Mouse (Mus musculus): Measurements from ENCODE around the gene Foxr1. TPM values are rescaled to one million over a fixed set of nuclear protein-coding genes. Genes with fewer than 3 reads are reported as not detected.
"Not testable (repeated sequence)": the region's sequence is repeated elsewhere in the genome, so short reads cannot be mapped to it uniquely, and the experiment has no call there.

Gene Foxr1
- polyA plus RNA-seq, 1 experiment from 2014 or later = not detected

DNA sequence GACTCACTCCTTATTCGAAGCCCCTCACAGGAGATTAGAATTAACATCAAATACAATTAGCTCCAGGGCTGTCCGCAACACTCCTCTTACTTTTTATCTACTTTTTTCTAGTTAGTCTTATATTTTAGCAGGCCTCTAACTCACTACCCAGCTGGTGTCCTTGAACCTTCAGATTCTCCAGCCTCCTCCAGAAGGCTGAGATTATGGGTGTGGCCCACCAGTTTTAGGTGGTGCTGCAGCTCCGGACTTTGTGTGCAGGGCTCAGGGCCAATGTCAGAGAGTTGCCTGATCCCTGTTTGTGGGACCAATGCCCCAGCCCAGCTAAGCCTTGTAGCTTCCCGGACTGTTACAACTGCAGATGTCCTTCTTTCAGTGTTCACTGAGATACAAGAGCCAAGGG lies 17.4 kb downstream of the Foxr1 start:
- no peaks in the 10 kb centered on the region for H3K36me3 ChIP-seq
- H3K27ac ChIP-seq = no peak overlapping the region
- no peak overlapping the region for H3K4me3 ChIP-seq
- no peaks in the 10 kb centered on the region for H3K27me3 ChIP-seq
- peaks cover 1% of the 10 kb centered on the region; the same call in 1 of the 2 replicates for H3K4me1 ChIP-seq
- no peaks in the 10 kb centered on the region for H3K9me3 ChIP-seq
- no peak overlapping the region for H3K9ac ChIP-seq
- H3K4me2 ChIP-seq = no peak overlapping the region
- 83% methylated on average over 4 of the region's 4 CpGs for WGBS
- ATAC-seq (ENCODE audit: insufficient number of reproducible peaks, low FRiP score, low TSS enrichment, low read depth) = no peak

DNA sequence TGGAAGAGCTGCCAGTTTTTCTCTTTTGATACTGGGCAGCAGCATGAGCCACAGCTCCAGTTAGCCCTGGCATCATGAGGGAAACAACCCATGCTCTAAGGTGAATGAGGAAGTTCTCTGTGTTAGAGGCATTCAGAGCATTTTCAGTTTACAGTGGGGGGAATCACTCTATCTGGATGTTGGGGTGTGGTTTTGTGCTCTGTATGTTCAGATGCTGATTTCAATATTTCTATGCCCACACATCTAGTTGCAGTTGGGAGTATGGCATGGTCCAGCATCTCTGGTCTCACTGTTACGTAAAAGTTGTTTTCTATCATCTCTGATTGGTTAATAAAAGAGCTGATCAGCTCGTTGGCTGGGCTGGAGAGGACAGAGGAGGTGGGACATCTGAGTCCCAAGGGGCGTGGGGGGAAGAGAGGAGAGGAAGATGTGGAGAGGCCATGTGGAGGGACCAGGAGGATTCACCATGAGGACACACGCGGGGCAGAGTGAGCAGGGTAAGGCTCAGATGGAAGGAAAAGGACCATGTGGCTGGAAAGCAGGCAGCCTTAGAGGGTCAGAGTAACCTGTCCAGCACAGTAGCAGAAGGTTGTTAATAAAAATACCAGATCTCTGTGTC lies 20.5 kb downstream of the Foxr1 start:
- no peak overlapping the region for H3K9ac ChIP-seq
- no peaks in the 10 kb centered on the region for H3K9me3 ChIP-seq
- H3K4me2 ChIP-seq = no peak overlapping the region
- no peak overlapping the region for H3K4me3 ChIP-seq
- H3K27ac ChIP-seq = no peak overlapping the region
- no peaks in the 10 kb centered on the region for H3K27me3 ChIP-seq
- peaks cover 13% of the 10 kb centered on the region for H3K4me1 ChIP-seq
- no peak for ATAC-seq (ENCODE audit: insufficient number of reproducible peaks, low FRiP score, low TSS enrichment, low read depth)
- no peaks in the 10 kb centered on the region for H3K36me3 ChIP-seq
- 71% methylated on average over 5 of the region's 5 CpGs for WGBS

GRCm38 (mm10) chr9:44419730-44420129 lies 21.2 kb downstream of the Foxr1 start:
- H3K4me2 ChIP-seq; ATAC-seq (ENCODE audit: insufficient number of reproducible peaks, low FRiP score, low TSS enrichment, low read depth); H3K9ac ChIP-seq; H3K4me3 ChIP-seq; H3K27ac ChIP-seq; H3K27me3 ChIP-seq; H3K36me3 ChIP-seq; H3K9me3 ChIP-seq: not testable (repeated sequence)
- 96% methylated on average over 9 of the region's 9 CpGs for WGBS
- H3K4me1 ChIP-seq = peaks cover 13% of the 10 kb centered on the region

- Histone ChIP-seq H3K9me3 (no peaks in the 10 kb centered on the region), H3K9ac (peak within 1 kb of the TSS; percentile 80), H3K4me1 (peaks cover 13% of the 10 kb centered on the region), H3K4me2 (peak within 1 kb of the TSS; percentile 88), H3K27me3 (no peaks in the 10 kb centered on the region), H3K4me3 (peak within 1 kb of the TSS; percentile 84), H3K27ac (peak within 1 kb of the TSS; percentile 70), H3K36me3 (peaks cover 13% of the 10 kb centered on the region)
- WGBS = 75% methylated on average over 14 of the region's 14 CpGs
- no peak for ATAC-seq (ENCODE audit: insufficient number of reproducible peaks, low FRiP score, low TSS enrichment, low read depth)
Measured at GRCm38 (mm10) chr9:44418519-44419385, 22.2 kb downstream of the Foxr1 start, which contains the start of gene Ccdc84. Gene Ccdc84, minus strand, starts transcription at chr9:44418569.

DNA sequence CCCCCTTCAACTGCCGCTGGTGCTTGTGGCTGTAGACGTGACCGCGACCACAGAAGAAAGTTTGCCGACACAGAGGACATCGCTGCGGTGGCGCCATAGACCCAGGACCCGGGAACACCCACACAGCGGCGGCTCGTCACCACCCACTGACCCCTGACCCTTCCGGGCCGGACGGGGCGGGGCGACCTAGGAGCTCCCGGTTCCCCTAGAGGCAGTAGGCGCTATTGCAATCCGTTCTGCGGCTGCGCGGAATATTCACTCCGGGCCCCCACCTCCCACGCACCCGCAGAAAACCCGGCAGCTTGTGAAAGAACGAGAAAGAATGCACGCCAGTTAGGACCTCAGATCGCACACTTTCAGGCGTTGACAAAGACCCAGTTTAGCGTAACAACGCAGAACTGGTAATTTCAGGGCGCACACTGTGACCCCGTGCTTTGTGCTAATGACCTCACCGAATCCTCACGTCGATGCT lies 23.0 kb downstream of the Foxr1 start:
- Histone ChIP-seq H3K9me3 (no peaks in the 10 kb centered on the region), H3K27me3 (no peaks in the 10 kb centered on the region), H3K4me1 (peaks cover 13% of the 10 kb centered on the region), H3K9ac (peak overlapping the region; percentile 80), H3K27ac (peak overlapping the region; percentile 70), H3K36me3 (peaks cover 20% of the 10 kb centered on the region), H3K4me3 (peak overlapping the region; percentile 84), H3K4me2 (peak overlapping the region; percentile 88)
- WGBS = under 1% methylated on average over 38 of the region's 38 CpGs
- ATAC-seq (ENCODE audit: insufficient number of reproducible peaks, low FRiP score, low TSS enrichment, low read depth) = peak; percentile 84

- H3K27me3 ChIP-seq = no peaks in the 10 kb centered on the region
- H3K36me3 ChIP-seq = peaks cover 26% of the 10 kb centered on the region
- peak overlapping the region; percentile 80 for H3K9ac ChIP-seq
- H3K4me1 ChIP-seq = peaks cover 13% of the 10 kb centered on the region
- peak overlapping the region; percentile 84 for H3K4me3 ChIP-seq
- 7% methylated on average over 26 of the region's 26 CpGs for WGBS
- no peaks in the 10 kb centered on the region for H3K9me3 ChIP-seq
- H3K27ac ChIP-seq = peak overlapping the region; percentile 70
- ATAC-seq (ENCODE audit: insufficient number of reproducible peaks, low FRiP score, low TSS enrichment, low read depth) = peak; percentile 41; the same call in 1 of the 2 replicates
- peak overlapping the region; percentile 88 for H3K4me2 ChIP-seq
Measured at GRCm38 (mm10) chr9:44417156-44417891, 23.6 kb downstream of the Foxr1 start.

DNA sequence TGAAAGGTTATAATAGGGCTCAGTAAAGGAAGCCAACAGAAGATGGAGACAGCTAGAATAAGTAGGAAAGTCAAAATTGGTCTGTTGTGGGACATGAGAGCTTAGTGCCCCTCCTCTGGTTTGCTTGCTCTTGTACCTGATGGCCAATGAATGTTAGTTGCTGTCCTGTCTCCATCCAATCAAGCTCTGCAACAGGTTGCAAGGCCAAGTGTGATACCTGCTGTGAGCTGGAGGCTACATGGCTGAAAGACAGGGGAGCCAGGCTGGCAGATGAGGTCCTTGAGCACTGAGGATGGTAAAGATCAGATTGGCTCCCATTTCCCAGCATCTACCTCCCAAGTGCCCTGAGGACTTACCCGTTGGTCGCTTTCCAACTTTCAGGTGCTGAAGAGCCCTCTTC lies 28.2 kb downstream of the Foxr1 start:
- no peak overlapping the region for H3K9ac ChIP-seq
- peaks cover 13% of the 10 kb centered on the region for H3K4me1 ChIP-seq
- H3K4me2 ChIP-seq = no peak overlapping the region
- H3K36me3 ChIP-seq = peaks cover 63% of the 10 kb centered on the region
- WGBS = 64% methylated on average over 2 of the region's 2 CpGs
- no peak overlapping the region for H3K4me3 ChIP-seq
- no peak for ATAC-seq (ENCODE audit: insufficient number of reproducible peaks, low FRiP score, low TSS enrichment, low read depth)
- H3K9me3 ChIP-seq = no peaks in the 10 kb centered on the region
- no peak overlapping the region for H3K27ac ChIP-seq
- H3K27me3 ChIP-seq = no peaks in the 10 kb centered on the region

GRCm38 (mm10) chr9:44412306-44412705 lies 28.6 kb downstream of the Foxr1 start:
- H3K4me2 ChIP-seq = no peak overlapping the region
- ATAC-seq (ENCODE audit: insufficient number of reproducible peaks, low FRiP score, low TSS enrichment, low read depth) = no peak
- peaks cover 63% of the 10 kb centered on the region for H3K36me3 ChIP-seq
- no peaks in the 10 kb centered on the region for H3K27me3 ChIP-seq
- WGBS = 81% methylated on average over 4 of the region's 4 CpGs
- H3K9ac ChIP-seq = no peak overlapping the region
- H3K9me3 ChIP-seq = no peaks in the 10 kb centered on the region
- peaks cover 10% of the 10 kb centered on the region for H3K4me1 ChIP-seq
- H3K4me3 ChIP-seq = no peak overlapping the region
- H3K27ac ChIP-seq = no peak overlapping the region

- Histone ChIP-seq H3K4me3 (no peak overlapping the region), H3K9ac (no peak overlapping the region), H3K9me3 (no peaks in the 10 kb centered on the region), H3K27ac (no peak overlapping the region), H3K27me3 (no peaks in the 10 kb centered on the region), H3K36me3 (peaks cover 63% of the 10 kb centered on the region), H3K4me2 (no peak overlapping the region), H3K4me1 (peaks cover 5% of the 10 kb centered on the region; the same call in 1 of the 2 replicates)
- ATAC-seq (ENCODE audit: insufficient number of reproducible peaks, low FRiP score, low TSS enrichment, low read depth) = no peak
- 88% methylated on average over 1 of the region's 1 CpGs for WGBS
Measured at GRCm38 (mm10) chr9:44411601-44412130, 29.3 kb downstream of the Foxr1 start.

DNA sequence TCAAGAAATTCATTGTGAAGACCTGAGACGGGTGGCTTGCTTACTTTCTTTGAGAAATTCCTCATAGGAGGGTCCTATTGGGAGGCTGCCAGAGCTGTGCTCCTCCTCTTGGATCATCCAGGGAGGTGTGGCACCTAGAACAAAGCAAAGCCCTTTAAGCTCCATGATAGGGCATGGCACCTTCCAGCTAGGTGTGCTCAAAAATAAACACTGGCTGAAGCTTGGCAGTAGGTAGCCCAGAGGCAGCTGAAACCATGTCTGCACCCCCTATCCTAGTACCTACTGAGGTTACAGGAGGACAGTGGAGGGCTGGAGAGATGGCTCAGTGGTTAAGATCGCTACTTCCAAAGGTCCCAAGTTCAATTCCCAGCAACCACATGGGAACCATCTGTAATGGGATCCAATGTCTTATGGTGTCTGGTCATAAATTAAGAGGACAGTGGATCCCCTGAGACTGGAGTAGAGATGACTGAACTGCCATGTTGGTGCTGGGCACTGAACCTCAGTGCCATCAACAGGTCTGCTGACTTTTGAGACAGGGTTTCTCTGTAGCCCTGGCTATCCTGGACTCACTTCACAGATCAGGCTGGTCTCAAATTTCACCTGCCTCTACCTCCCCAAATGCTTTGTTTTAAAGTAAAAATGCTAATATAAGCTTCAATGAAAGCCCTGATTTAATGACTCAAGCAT lies 30.1 kb downstream of the Foxr1 start:
- ATAC-seq (ENCODE audit: insufficient number of reproducible peaks, low FRiP score, low TSS enrichment, low read depth) = no peak
- H3K9me3 ChIP-seq = no peaks in the 10 kb centered on the region
- WGBS = 85% methylated on average over 2 of the region's 2 CpGs

GRCm38 (mm10) chr9:44408693-44409092 lies 32.2 kb downstream of the Foxr1 start:
- not testable (repeated sequence) for H3K9me3 ChIP-seq; H3K27ac ChIP-seq; ATAC-seq (ENCODE audit: insufficient number of reproducible peaks, low FRiP score, low TSS enrichment, low read depth); H3K27me3 ChIP-seq; H3K9ac ChIP-seq
- Histone ChIP-seq H3K36me3 (peaks cover 70% of the 10 kb centered on the region), H3K4me3 (peak overlapping the region; percentile 87), H3K4me2 (peak overlapping the region; percentile 62), H3K4me1 (peaks cover 10% of the 10 kb centered on the region; the same call in 1 of the 2 replicates)
- WGBS = 77% methylated on average over 9 of the region's 9 CpGs

More for the DNA sequence above, 30.1 kb downstream of the Foxr1 start:
- H3K27ac ChIP-seq = no peak overlapping the region
- no peaks in the 10 kb centered on the region for H3K27me3 ChIP-seq
- H3K9ac ChIP-seq = no peak overlapping the region
- H3K4me3 ChIP-seq = no peak overlapping the region
- H3K36me3 ChIP-seq = peaks cover 63% of the 10 kb centered on the region
- H3K4me2 ChIP-seq = no peak overlapping the region
- H3K4me1 ChIP-seq = peaks cover 10% of the 10 kb centered on the region; the same call in 1 of the 2 replicates

All from limb, embryonic 15.5 days (tissue).